ENCODE assay signal across 8 mouse cellular contexts in the genomic region with DNA sequence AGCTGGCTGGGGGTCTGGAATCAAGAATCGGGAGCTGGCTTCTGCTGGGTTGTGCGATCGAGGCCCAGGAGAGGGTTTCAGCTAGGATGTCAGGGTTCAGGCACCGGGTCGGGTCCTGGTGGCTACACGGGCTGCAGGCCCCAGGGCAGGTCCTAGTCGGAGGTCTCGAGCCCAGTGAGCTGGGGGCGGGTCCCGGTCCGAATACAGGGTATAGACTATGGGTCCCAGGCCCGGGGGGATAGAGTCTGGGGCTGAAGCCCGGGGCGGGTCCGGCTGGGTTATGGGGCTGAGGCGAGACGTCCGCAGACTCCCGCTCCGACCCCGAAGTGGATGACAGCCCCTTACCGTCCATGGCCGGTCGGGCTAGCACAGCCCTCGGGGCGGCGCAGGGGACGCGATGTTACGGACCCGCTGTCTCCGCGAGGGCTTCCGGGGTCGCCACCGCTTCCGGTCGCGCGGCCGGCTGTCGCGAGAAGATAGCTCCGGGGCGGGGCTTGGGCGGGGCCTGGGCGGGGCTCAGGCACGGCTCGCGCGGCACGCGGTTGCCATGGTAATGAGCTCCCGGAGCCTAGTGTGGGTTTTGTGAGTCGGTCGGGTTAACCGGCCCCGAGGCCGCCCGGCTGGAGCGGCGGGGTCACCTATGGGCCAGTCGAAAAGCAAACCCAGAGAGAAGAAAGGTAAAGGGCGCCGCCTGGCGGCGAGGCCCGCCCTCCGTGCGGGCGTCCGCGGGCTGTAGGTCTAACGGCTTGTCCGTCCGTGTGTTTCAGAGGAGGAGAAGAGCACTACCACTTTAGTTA. TPM values are rescaled to one million over a fixed set of nuclear protein-coding genes. Genes with fewer than 3 reads are reported as not detected.
A peak's percentile ranks its signal among the peaks of the same experiment; 100 is the strongest.
DNase-seq lines count a peak whose midpoint lies in the region; ATAC-seq and TF ChIP-seq lines count a peak whose summit lies in the region.

Gene Chmp1a (minus strand): TSS at position 443 of the 797 bp plus-strand sequence.
Gene Spata33 (plus strand): TSS at position 512 of the 797 bp plus-strand sequence.

- peak within 1 kb of the TSS; percentile 83 to 95 for H3K4me3 ChIP-seq in ES-E14 (ENCODE audit: insufficient read depth in 1 of 2, low read depth in 1 of 2, low read length in 2 of 2, poor library complexity in 1 of 2, severe bottlenecking in 1 of 2)
- peak within 1 kb of the TSS; percentile 95 for H3K4me3 ChIP-seq in forebrain, embryonic 13.5 days
- peak within 1 kb of the TSS; percentile 89 for H3K4me3 ChIP-seq in lung, adult 2 months (replicated peaks; ENCODE audit: extremely low read depth, low read depth, low read length)
- H3K4me3 ChIP-seq in neural tube, embryonic 15.5 days (replicated peaks): peak within 1 kb of the TSS; percentile 94

- peak within 1 kb of the TSS; percentile 24; the same call in 1 of the 2 replicates for H3K27ac ChIP-seq in ES-E14 (ENCODE audit: insufficient read depth, low read depth, low read length, poor library complexity, severe bottlenecking)
- H3K27ac ChIP-seq in forebrain, embryonic 13.5 days: 0 out of 2 replicates have a peak within 1 kb of the TSS, but pooled peaks have one; percentile 8
- H3K27ac ChIP-seq in neural tube, embryonic 15.5 days (replicated peaks): peak within 1 kb of the TSS; percentile 66

- intact Hi-C loops in heart, postnatal 10 days (cut with DNase I): loop anchor here (5.0 to 10.0 kb wide), 2 partner anchors 40 to 738 kb away; partner anchors contain the start of genes Ctu2, Rnf166, Vps9d1 and Zfp276

- peak; percentile 91 for DNase-seq in ES-E14 (ENCODE audit: low read depth, low spot score)
- DNase-seq in heart, postnatal 10 days: peak; percentile 93
- DNase-seq in kidney, postnatal 4 days: peak; percentile 95 to 97
- peak; percentile 86 for DNase-seq in lung, adult 2 months
- DNase-seq in testis, postnatal 14 days (ENCODE audit: low spot score): peak; percentile 95

- under 1% methylated on average over 76 of the region's 76 CpGs for WGBS in forebrain, embryonic 13.5 days
- under 1% methylated on average over 76 of the region's 76 CpGs for WGBS in lung, adult 2 months
- under 1% methylated on average over 69 of the region's 76 CpGs for WGBS in neural tube, embryonic 15.5 days

- ATAC-seq in cerebellum, adult (ENCODE audit: insufficient number of reproducible peaks, low FRiP score, low TSS enrichment): peak; percentile 78
- peak; percentile 95 for ATAC-seq in forebrain, embryonic 13.5 days
- ATAC-seq in neural tube, embryonic 15.5 days (ENCODE audit: low FRiP score): peak; percentile 95

- peak; percentile 91 for TF ChIP-seq POLR2A in lung, adult 2 months (IDR thresholded peaks at IDR 0.05; ENCODE audit: borderline replicate concordance, extremely low read depth, low read depth, low read length)

- H3K9me3 ChIP-seq in ES-E14 (ENCODE audit: control insufficient read depth, insufficient read depth, low read depth, low read length): no peaks in the 10 kb centered on the region
- H3K9me3 ChIP-seq in forebrain, embryonic 13.5 days (replicated peaks): no peaks in the 10 kb centered on the region
- H3K9me3 ChIP-seq in neural tube, embryonic 15.5 days (replicated peaks): no peaks in the 10 kb centered on the region

- peaks cover 2 to 3% of the 10 kb centered on the region in 2 experiments; a peak in 2 of 4 replicates for H3K4me1 ChIP-seq in ES-E14 (ENCODE audit: control insufficient read depth in 2 of 2, insufficient read depth in 2 of 2, low read length in 2 of 2, poor library complexity in 1 of 2)
- H3K4me1 ChIP-seq in forebrain, embryonic 13.5 days: peaks cover 23% of the 10 kb centered on the region
- 0 out of 2 replicates have a peak, but pooled peaks cover 2% of the 10 kb centered on the region for H3K4me1 ChIP-seq in lung, adult 2 months (ENCODE audit: control insufficient read depth, insufficient read depth, low read length)
- H3K4me1 ChIP-seq in neural tube, embryonic 15.5 days: peaks cover 30% of the 10 kb centered on the region

- peak within 1 kb of the TSS; percentile 96 for H3K9ac ChIP-seq in ES-E14 (ENCODE audit: insufficient read depth, low read depth, low read length, poor library complexity, severe bottlenecking)
- peak within 1 kb of the TSS; percentile 97 for H3K9ac ChIP-seq in forebrain, embryonic 13.5 days
- peak within 1 kb of the TSS; percentile 99 for H3K9ac ChIP-seq in neural tube, embryonic 15.5 days (replicated peaks)

- peak; percentile 50 for TF ChIP-seq CTCF in lung, adult 2 months (IDR thresholded peaks at IDR 0.05; ENCODE audit: insufficient read depth, low read length)

- H3K36me3 ChIP-seq in ES-E14 (ENCODE audit: control insufficient read depth, insufficient read depth, low read length, poor library complexity, severe bottlenecking): peaks cover 22% of the 10 kb centered on the region
- peaks cover 29% of the 10 kb centered on the region for H3K36me3 ChIP-seq in forebrain, embryonic 13.5 days (ENCODE audit: poor library complexity, severe bottlenecking)
- peaks cover 25% of the 10 kb centered on the region for H3K36me3 ChIP-seq in neural tube, embryonic 15.5 days

- in situ Hi-C loops in ES-E14 (cut with MboI; ENCODE audit: low sequenced_read_pairs in 2 of 2, unreplicated experiment in 2 of 2): no loop called here

- no peaks in the 10 kb centered on the region for H3K27me3 ChIP-seq in forebrain, embryonic 13.5 days
- no peaks in the 10 kb centered on the region for H3K27me3 ChIP-seq in neural tube, embryonic 15.5 days (replicated peaks)

- peak within 1 kb of the TSS; percentile 95 for H3K4me2 ChIP-seq in forebrain, embryonic 13.5 days
- H3K4me2 ChIP-seq in neural tube, embryonic 15.5 days: peak within 1 kb of the TSS; percentile 91

TF ChIP-seq in ES-E14, 5 proteins besides CTCF, POLR2A, EP300 and RAD21:
- TF ChIP-seq CHD2 (IDR thresholded peaks at IDR 0.05; ENCODE audit: low read depth, low read length) (peak; percentile 93), HCFC1 (IDR thresholded peaks at IDR 0.05; ENCODE audit: borderline replicate concordance, insufficient read depth, low read length) (peak; percentile 15; the same call in 1 of the 2 replicates), MAFK (IDR thresholded peaks at IDR 0.05; ENCODE audit: insufficient read depth, low read depth, low read length) (no peak)

RNA-seq across cellular contexts. Expression of gene Chmp1a, which starts in this region (rescaled TPM):
- total RNA-seq in ES-E14 (2012; rRNA removed): 68.8 and 86.0 TPM in 2 replicates
- 183 and 199 TPM in 2 replicates for polyA plus RNA-seq in forebrain, embryonic 13.5 days (2015; fragmentation: Nextera tagmentation; extraction: Ambion mirVana)
- 10 to 100 TPM; 64.2 to 82.9 TPM for total RNA-seq in heart, postnatal 10 days (2021)
- 73.2 and 99.8 TPM in 2 replicates for polyA plus RNA-seq in lung, adult 2 months (2012; rRNA removed)
- 174 and 182 TPM in 2 replicates for polyA plus RNA-seq in neural tube, embryonic 15.5 days (2015; fragmentation: Nextera tagmentation; extraction: Ambion mirVana)

RNA-seq across cellular contexts. Expression of gene Spata33, which starts in this region (rescaled TPM):
- 1.2 and 1.4 TPM in 2 replicates for total RNA-seq in ES-E14 (2012; rRNA removed)
- polyA plus RNA-seq in forebrain, embryonic 13.5 days (2015; fragmentation: Nextera tagmentation; extraction: Ambion mirVana): 4.2 and 5.5 TPM in 2 replicates
- total RNA-seq in heart, postnatal 10 days (2021): 10 to 100 TPM; 42.9 to 48.5 TPM
- polyA plus RNA-seq in lung, adult 2 months (2012; rRNA removed): 2.8 and 3.1 TPM in 2 replicates
- polyA plus RNA-seq in neural tube, embryonic 15.5 days (2015; fragmentation: Nextera tagmentation; extraction: Ambion mirVana): 6.5 and 6.6 TPM in 2 replicates

Comparison
In these comparisons a context has a peak if more than half of its experiments do, and no peak if none do; other contexts are left out.
1. Peak in every context shown above with its lines: DNase-seq, ATAC-seq, H3K4me3 ChIP-seq and H3K27ac ChIP-seq.
2. RNA of gene Spata33 (total RNA-seq): 42.9 to 48.5 TPM in heart, postnatal 10 days; 1.2 to 1.4 TPM in ES-E14; every median in the first group is over 10 times any median in the second.
3. H3K27ac ChIP-seq: peak in every context shown above with its lines; median percentile 66 in neural tube, embryonic 15.5 days; 24 in ES-E14; 8 in forebrain, embryonic 13.5 days.